Mouse (Mus musculus): ENCODE measurements around the gene Lemd2. TPM values are rescaled to one million over a fixed set of nuclear protein-coding genes. Genes with fewer than 3 reads are reported as not detected.

The Lemd2 gene
- polyA plus RNA-seq, 1 experiment from 2014 or later: 10.1 TPM

DNA sequence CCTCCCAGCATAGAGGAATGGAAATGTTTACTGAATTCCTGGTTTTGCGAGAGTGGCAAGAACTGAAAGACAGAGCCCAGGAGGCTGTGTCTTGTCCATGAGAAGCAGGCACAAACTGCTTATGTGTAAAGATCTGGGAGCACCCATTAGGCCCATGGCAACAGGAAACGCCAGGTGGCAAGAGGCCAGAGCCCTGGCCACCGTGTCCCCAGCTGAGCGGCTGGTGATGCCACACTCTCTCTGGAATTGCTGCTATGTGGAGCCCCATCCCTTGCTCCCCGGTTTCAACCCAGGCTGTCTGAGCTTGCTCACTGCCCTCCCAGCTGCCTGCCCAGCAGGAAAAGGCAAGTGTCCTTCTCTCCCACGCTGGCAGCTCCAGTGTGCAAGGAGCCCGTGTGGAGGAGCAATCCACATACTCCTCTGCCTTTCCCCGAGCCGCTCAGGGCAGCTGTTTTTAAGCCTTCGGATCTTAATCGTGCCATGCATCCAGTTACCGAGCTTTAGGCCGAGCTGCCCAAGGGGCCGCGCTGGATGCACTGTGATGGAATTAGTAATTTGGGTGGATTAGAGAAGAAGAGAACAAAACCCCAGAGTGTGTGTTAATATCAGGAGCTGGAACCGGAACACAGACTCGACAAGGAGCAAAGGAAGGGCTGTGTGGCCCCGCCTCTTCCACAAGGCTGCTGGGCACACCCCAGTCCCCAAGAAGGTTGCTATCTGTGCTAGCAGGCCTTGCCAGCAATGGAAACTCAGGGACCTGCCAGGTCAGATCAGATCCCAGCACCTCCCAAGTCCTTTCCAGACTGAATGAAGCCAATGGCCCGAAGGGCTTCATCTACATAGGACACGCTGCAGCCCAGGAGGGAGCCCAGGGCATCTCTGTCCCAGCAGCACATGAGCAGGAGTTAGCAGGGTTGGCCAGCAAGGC, 9.7 kb downstream of the Lemd2 start:
- Histone ChIP-seq H3K9me3 (ENCODE audit: control insufficient read depth) (no peaks in the 10 kb centered on the region), H3K27me3 (replicated peaks; ENCODE audit: control insufficient read depth, insufficient read depth, low read length) (no peaks in the 10 kb centered on the region), H3K4me1 (replicated peaks; ENCODE audit: control insufficient read depth, insufficient read depth, low read length) (no peaks in the 10 kb centered on the region), H3K36me3 (ENCODE audit: control insufficient read depth, insufficient read depth) (peaks cover 85% of the 10 kb centered on the region), H3K4me2 (replicated peaks; ENCODE audit: low read depth) (no peak overlapping the region), H3K9ac (ENCODE audit: low read depth, low read length) (no peak overlapping the region), H3K4me3 (ENCODE audit: low read depth, low read length) (no peak overlapping the region), H3K27ac (ENCODE audit: low read depth, low read length) (no peak overlapping the region)
- WGBS: 77% methylated on average over 20 of the region's 20 CpGs
- ATAC-seq: no peak
- no peak for TF ChIP-seq CTCF (IDR thresholded peaks at IDR 0.05; ENCODE audit: low read depth)

DNA sequence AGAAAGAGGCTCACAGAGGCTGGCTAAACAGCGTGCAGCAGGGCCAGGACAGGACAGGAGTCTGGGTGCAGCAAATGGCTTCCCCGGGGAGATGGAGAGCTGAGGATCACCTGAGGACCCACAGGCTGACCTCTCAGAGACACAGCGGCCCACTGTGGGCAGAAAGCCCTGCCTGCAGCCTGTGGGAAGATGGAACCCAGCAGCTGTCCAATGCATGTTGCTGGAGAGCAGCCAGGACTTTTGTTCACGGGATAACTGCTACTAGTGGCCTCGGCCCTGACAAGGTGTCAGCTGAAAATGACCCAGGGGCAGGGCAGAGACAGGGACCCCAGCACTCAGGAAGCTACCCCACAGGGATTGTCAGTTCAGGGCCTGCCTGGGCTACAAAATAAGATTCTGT, 12.5 kb downstream of the Lemd2 start:
- Histone ChIP-seq H3K27ac (ENCODE audit: low read depth, low read length) (no peak overlapping the region), H3K4me3 (ENCODE audit: low read depth, low read length) (no peak overlapping the region), H3K9me3 (ENCODE audit: control insufficient read depth) (no peaks in the 10 kb centered on the region), H3K27me3 (replicated peaks; ENCODE audit: control insufficient read depth, insufficient read depth, low read length) (no peaks in the 10 kb centered on the region), H3K9ac (ENCODE audit: low read depth, low read length) (no peak overlapping the region), H3K36me3 (ENCODE audit: control insufficient read depth, insufficient read depth) (peaks cover 61% of the 10 kb centered on the region), H3K4me1 (replicated peaks; ENCODE audit: control insufficient read depth, insufficient read depth, low read length) (no peaks in the 10 kb centered on the region), H3K4me2 (replicated peaks; ENCODE audit: low read depth) (no peak overlapping the region)
- WGBS: 75% methylated on average over 5 of the region's 5 CpGs
- ATAC-seq: no peak
- no peak for TF ChIP-seq CTCF (IDR thresholded peaks at IDR 0.05; ENCODE audit: low read depth)

DNA sequence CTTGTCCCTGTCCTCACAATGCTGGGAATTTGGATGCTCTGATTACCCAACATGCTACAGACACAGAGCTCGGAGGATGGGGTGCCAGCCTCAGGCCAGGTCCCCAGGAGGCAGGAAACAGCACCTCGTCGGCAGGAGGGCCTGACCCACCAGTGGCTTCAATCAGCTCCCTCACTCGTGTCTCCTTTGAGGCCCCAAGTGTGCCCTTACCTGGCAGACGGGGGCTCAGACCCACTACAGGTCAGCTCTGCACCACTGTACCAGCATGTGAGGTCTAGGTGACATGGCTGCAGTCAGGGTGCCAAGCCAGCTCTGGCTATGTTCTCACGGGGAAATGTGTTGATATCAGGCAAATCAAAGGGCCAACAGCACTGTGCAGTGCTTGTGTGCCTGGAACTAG, 13.1 kb downstream of the Lemd2 start:
- WGBS: 74% methylated on average over 6 of the region's 6 CpGs
- peaks cover 56% of the 10 kb centered on the region for H3K36me3 ChIP-seq (ENCODE audit: control insufficient read depth, insufficient read depth)

DNA sequence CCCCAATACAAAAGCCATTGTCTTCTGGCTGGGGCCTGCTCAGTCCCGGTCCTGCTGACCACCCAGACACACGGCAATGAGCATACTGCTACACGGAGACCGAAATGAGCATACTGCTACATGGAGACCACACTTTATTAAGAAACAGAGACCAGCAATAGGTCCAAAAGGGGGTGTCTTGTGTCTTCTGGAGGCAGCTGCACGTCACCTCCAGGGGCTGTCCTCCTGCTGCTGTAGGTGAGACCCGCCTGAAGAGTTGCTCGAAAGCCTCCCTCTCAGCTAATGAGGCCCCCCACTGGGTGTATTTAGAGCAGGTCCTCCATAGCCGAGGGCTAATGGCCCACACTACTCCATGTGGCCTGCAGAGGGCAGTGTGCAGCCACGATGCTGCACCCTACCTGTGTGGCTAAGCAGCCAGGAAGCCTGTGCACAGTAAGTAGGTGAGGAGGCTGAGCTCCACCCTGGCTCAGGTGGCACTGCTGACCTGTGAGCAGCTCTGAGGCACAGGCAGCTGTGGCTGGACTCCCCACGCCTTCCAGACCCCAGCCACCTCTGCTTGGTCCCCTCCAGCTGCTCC, 14.5 kb downstream of the Lemd2 start:
- H3K4me3 ChIP-seq (ENCODE audit: low read depth, low read length): no peak overlapping the region
- peak; percentile 58 for ATAC-seq
- H3K4me1 ChIP-seq (replicated peaks; ENCODE audit: control insufficient read depth, insufficient read depth, low read length): no peaks in the 10 kb centered on the region
- no peaks in the 10 kb centered on the region for H3K9me3 ChIP-seq (ENCODE audit: control insufficient read depth)
- WGBS: 44% methylated on average over 10 of the region's 10 CpGs
- H3K4me2 ChIP-seq (replicated peaks; ENCODE audit: low read depth): no peak overlapping the region
- TF ChIP-seq CTCF (IDR thresholded peaks at IDR 0.05; ENCODE audit: low read depth): peak; percentile 97
- no peak overlapping the region for H3K9ac ChIP-seq (ENCODE audit: low read depth, low read length)
- H3K27me3 ChIP-seq (replicated peaks; ENCODE audit: control insufficient read depth, insufficient read depth, low read length): no peaks in the 10 kb centered on the region
- peaks cover 42% of the 10 kb centered on the region for H3K36me3 ChIP-seq (ENCODE audit: control insufficient read depth, insufficient read depth)
- H3K27ac ChIP-seq (ENCODE audit: low read depth, low read length): no peak overlapping the region

More for the DNA sequence above, 13.1 kb downstream of the Lemd2 start:
- Histone ChIP-seq H3K9me3 (ENCODE audit: control insufficient read depth) (no peaks in the 10 kb centered on the region), H3K27me3 (replicated peaks; ENCODE audit: control insufficient read depth, insufficient read depth, low read length) (no peaks in the 10 kb centered on the region), H3K27ac (ENCODE audit: low read depth, low read length) (no peak overlapping the region), H3K4me1 (replicated peaks; ENCODE audit: control insufficient read depth, insufficient read depth, low read length) (no peaks in the 10 kb centered on the region), H3K4me3 (ENCODE audit: low read depth, low read length) (no peak overlapping the region), H3K4me2 (replicated peaks; ENCODE audit: low read depth) (no peak overlapping the region), H3K9ac (ENCODE audit: low read depth, low read length) (no peak overlapping the region)
- no peak for ATAC-seq
- no peak for TF ChIP-seq CTCF (IDR thresholded peaks at IDR 0.05; ENCODE audit: low read depth)

DNA sequence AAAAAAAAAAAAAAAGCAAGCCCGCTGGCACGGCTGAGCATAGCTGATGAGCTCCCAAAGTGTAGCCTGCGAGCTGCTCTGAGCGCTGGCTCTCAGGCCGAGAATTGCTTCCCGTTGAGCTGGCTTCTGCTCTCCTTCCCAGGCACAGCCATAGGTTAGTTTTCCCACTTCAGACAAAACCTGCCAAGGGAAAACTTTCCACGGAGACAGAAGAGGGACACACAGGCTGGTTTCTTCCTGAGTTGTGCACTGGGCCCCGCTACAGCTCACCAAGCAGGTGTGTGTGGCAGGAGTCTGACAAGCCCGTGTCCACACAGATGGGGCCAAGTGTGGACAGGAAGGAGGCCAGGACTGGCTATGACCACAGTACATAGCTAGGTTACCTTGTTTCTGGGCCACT, 15.4 kb downstream of the Lemd2 start:
- WGBS: 79% methylated on average over 9 of the region's 9 CpGs
- no peaks in the 10 kb centered on the region for H3K27me3 ChIP-seq (replicated peaks; ENCODE audit: control insufficient read depth, insufficient read depth, low read length)
- no peak overlapping the region for H3K27ac ChIP-seq (ENCODE audit: low read depth, low read length)
- no peak for TF ChIP-seq CTCF (IDR thresholded peaks at IDR 0.05; ENCODE audit: low read depth)
- H3K4me1 ChIP-seq (replicated peaks; ENCODE audit: control insufficient read depth, insufficient read depth, low read length): no peaks in the 10 kb centered on the region
- no peak for ATAC-seq
- no peak overlapping the region for H3K4me3 ChIP-seq (ENCODE audit: low read depth, low read length)
- H3K36me3 ChIP-seq (ENCODE audit: control insufficient read depth, insufficient read depth): peaks cover 33% of the 10 kb centered on the region
- no peak overlapping the region for H3K9ac ChIP-seq (ENCODE audit: low read depth, low read length)
- H3K4me2 ChIP-seq (replicated peaks; ENCODE audit: low read depth): no peak overlapping the region
- H3K9me3 ChIP-seq (ENCODE audit: control insufficient read depth): no peaks in the 10 kb centered on the region

DNA sequence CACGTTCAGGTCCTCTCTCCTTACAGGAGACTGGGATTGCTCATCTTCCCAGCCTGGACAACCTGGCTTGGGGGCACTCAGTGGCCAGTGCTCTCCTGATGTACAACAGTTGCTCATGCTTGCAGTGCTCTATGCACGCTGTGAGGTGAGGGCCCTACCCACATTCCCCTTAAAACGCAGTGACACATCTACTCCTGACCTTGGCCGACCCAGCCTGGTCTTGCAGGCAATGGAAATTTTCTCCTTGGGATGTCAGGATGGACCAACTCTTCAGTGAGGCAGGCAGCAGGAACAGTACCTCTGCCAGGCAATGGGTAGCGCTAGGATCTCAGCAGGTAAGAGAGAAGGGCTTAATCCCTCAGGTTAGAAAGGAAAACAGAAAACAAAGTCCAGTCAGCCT, 17.2 kb downstream of the Lemd2 start:
- no peak overlapping the region for H3K9ac ChIP-seq (ENCODE audit: low read depth, low read length)
- H3K4me3 ChIP-seq (ENCODE audit: low read depth, low read length): no peak overlapping the region
- H3K27ac ChIP-seq (ENCODE audit: low read depth, low read length): no peak overlapping the region
- TF ChIP-seq CTCF (IDR thresholded peaks at IDR 0.05; ENCODE audit: low read depth): no peak
- no peak overlapping the region for H3K4me2 ChIP-seq (replicated peaks; ENCODE audit: low read depth)
- 49% methylated on average over 5 of the region's 5 CpGs for WGBS
- peaks cover 17% of the 10 kb centered on the region for H3K36me3 ChIP-seq (ENCODE audit: control insufficient read depth, insufficient read depth)
- no peaks in the 10 kb centered on the region for H3K27me3 ChIP-seq (replicated peaks; ENCODE audit: control insufficient read depth, insufficient read depth, low read length)
- no peak for ATAC-seq
- H3K4me1 ChIP-seq (replicated peaks; ENCODE audit: control insufficient read depth, insufficient read depth, low read length): no peaks in the 10 kb centered on the region
- no peaks in the 10 kb centered on the region for H3K9me3 ChIP-seq (ENCODE audit: control insufficient read depth)

Measured in intestine, postnatal 0 days (tissue).